Comparison of ENCODE assay signal across 20 mouse cellular contexts in genomic region chr6:32049256-32049950, GRCm38 (mm10). TPM values are rescaled to one million over a fixed set of nuclear protein-coding genes. Genes with fewer than 3 reads are reported as not detected.
A peak's percentile ranks its signal among the peaks of the same experiment; 100 is the strongest.
DNase-seq lines count a peak whose midpoint lies in the region; ATAC-seq and TF ChIP-seq lines count a peak whose summit lies in the region.
"Had no signal": no experiment of that assay in that cellular context is flagged by ENCODE, and none has a peak within 500 bp of the region (broad histone marks: within the 10 kb centered on the region; RNA-seq: fewer than 3 reads in every experiment).

No protein-coding gene starts in this region.

- no peak for ATAC-seq in heart, embryonic 12.5 days (ENCODE audit: insufficient number of reproducible peaks, low FRiP score)
- ATAC-seq in forebrain, embryonic 16.5 days = peak; percentile 63
- ATAC-seq: hindbrain, postnatal 0 days had no signal

- H3K4me3 ChIP-seq in heart, embryonic 12.5 days = no peak overlapping the region
- peak overlapping the region; percentile 25 for H3K4me3 ChIP-seq in testis, adult 2 months (ENCODE audit: control insufficient read depth, low read depth, low read length)
- no peak overlapping the region for H3K4me3 ChIP-seq in forebrain, embryonic 16.5 days (replicated peaks; ENCODE audit: low read length)
- H3K4me3 ChIP-seq: embryonic facial prominence, embryonic 13.5 days; heart, embryonic 15.5 days; hindbrain, embryonic 13.5 days had no signal

- TF ChIP-seq POLR2A in testis, adult 2 months (IDR thresholded peaks at IDR 0.05; ENCODE audit: control insufficient read depth, low read depth, low read length) = no peak

- no peak overlapping the region for H3K9ac ChIP-seq in heart, embryonic 12.5 days
- H3K9ac ChIP-seq in forebrain, embryonic 16.5 days (replicated peaks; ENCODE audit: low read depth, low read length) = no peak overlapping the region
- H3K9ac ChIP-seq: embryonic facial prominence, embryonic 13.5 days; heart, embryonic 15.5 days; hindbrain, embryonic 13.5 days had no signal

- no peak overlapping the region for H3K4me2 ChIP-seq in heart, embryonic 12.5 days
- no peak overlapping the region for H3K4me2 ChIP-seq in forebrain, embryonic 16.5 days (ENCODE audit: low read length)
- H3K4me2 ChIP-seq: embryonic facial prominence, embryonic 13.5 days; heart, embryonic 15.5 days; hindbrain, embryonic 13.5 days had no signal

- 0 out of 2 replicates have a peak, but pooled peaks cover 4% of the 10 kb centered on the region for H3K9me3 ChIP-seq in heart, embryonic 12.5 days (replicated peaks)
- H3K9me3 ChIP-seq in forebrain, embryonic 16.5 days (ENCODE audit: control insufficient read depth, low read length) = no peaks in the 10 kb centered on the region
- H3K9me3 ChIP-seq: embryonic facial prominence, embryonic 13.5 days; heart, embryonic 15.5 days; hindbrain, embryonic 13.5 days had no signal

- H3K27me3 ChIP-seq in heart, embryonic 12.5 days (replicated peaks) = no peaks in the 10 kb centered on the region; the same call in 1 of the 2 replicates
- no peaks in the 10 kb centered on the region for H3K27me3 ChIP-seq in testis, adult 2 months (ENCODE audit: control insufficient read depth, insufficient read depth, low read length)
- no peaks in the 10 kb centered on the region for H3K27me3 ChIP-seq in forebrain, embryonic 16.5 days (replicated peaks; ENCODE audit: control insufficient read depth, insufficient read depth, low read length)
- H3K27me3 ChIP-seq: heart, embryonic 15.5 days; hindbrain, embryonic 13.5 days had no signal

- no peak overlapping the region for H3K27ac ChIP-seq in heart, embryonic 12.5 days (ENCODE audit: poor library complexity, severe bottlenecking)
- no peak overlapping the region for H3K27ac ChIP-seq in testis, adult 2 months (ENCODE audit: control insufficient read depth, insufficient read depth, low read depth, low read length)
- H3K27ac ChIP-seq in forebrain, embryonic 16.5 days (ENCODE audit: low read length) = peak overlapping the region; percentile 46; the same call in 1 of the 2 replicates
- H3K27ac ChIP-seq: embryonic facial prominence, embryonic 13.5 days; heart, embryonic 15.5 days; hindbrain, embryonic 13.5 days; hindbrain, postnatal 0 days had no signal

- DNase-seq in heart, adult 11 months = peak; percentile 85
- DNase-seq in testis, postnatal 10 days (ENCODE audit: low spot score) = no peak
- no peak for DNase-seq in kidney, postnatal 36 days
- DNase-seq: adrenal gland, adult 8-10 months; adrenal gland, postnatal 36 days; cerebellum, adult 11 months; cerebellum, adult 8-10 months; cerebellum, postnatal 14 days; gastrocnemius, postnatal 14 days; heart, postnatal 14 days; kidney, adult 11 months had no signal

- H3K36me3 ChIP-seq in heart, embryonic 12.5 days = no peaks in the 10 kb centered on the region
- no peaks in the 10 kb centered on the region for H3K36me3 ChIP-seq in testis, adult 2 months (ENCODE audit: control insufficient read depth, insufficient read depth, low read length)
- no peaks in the 10 kb centered on the region for H3K36me3 ChIP-seq in forebrain, embryonic 16.5 days (ENCODE audit: control insufficient read depth, insufficient read depth)
- H3K36me3 ChIP-seq: embryonic facial prominence, embryonic 13.5 days; heart, embryonic 15.5 days; hindbrain, embryonic 13.5 days had no signal

- WGBS in heart, embryonic 12.5 days = 41% methylated on average over 4 of the region's 4 CpGs
- 52% methylated on average over 4 of the region's 4 CpGs for WGBS in forebrain, embryonic 16.5 days

- no peaks in the 10 kb centered on the region for H3K4me1 ChIP-seq in heart, embryonic 12.5 days (replicated peaks)
- H3K4me1 ChIP-seq in testis, adult 2 months (ENCODE audit: control insufficient read depth, insufficient read depth, low read length) = no peaks in the 10 kb centered on the region; the same call in 1 of the 2 replicates
- peaks cover 17% of the 10 kb centered on the region for H3K4me1 ChIP-seq in forebrain, embryonic 16.5 days (replicated peaks; ENCODE audit: control insufficient read depth, insufficient read depth, low read length)
- H3K4me1 ChIP-seq: embryonic facial prominence, embryonic 13.5 days; heart, embryonic 15.5 days had no signal

- TF ChIP-seq CTCF in testis, adult 2 months (IDR thresholded peaks at IDR 0.05; ENCODE audit: control insufficient read depth, insufficient read depth, insufficient replicate concordance, low read depth, low read length) = no peak

RNA-seq across cellular contexts. Expression of gene 1700012A03Rik, which starts 0.6 kb away (rescaled TPM):
- polyA plus RNA-seq in heart, embryonic 12.5 days (2016; fragmentation: Nextera tagmentation; extraction: Ambion mirVana) = not detected in 2 replicates
- polyA plus RNA-seq in testis, adult 2 months (2012; rRNA removed) = 193 and 198 TPM in 2 replicates
- not detected in 2 replicates for polyA plus RNA-seq in forebrain, embryonic 16.5 days (2015; fragmentation: Nextera tagmentation; extraction: Ambion mirVana)
- polyA plus RNA-seq: cortical plate, adult 2 months; embryonic facial prominence, embryonic 13.5 days; heart, embryonic 15.5 days; hindbrain, embryonic 13.5 days; hindbrain, postnatal 0 days; intestine, embryonic 14.5 days had no signal

Comparison
In these comparisons a context has a peak if more than half of its experiments do, and no peak if none do; other contexts are left out.
1. RNA of gene 1700012A03Rik, which starts 0.6 kb away (polyA plus RNA-seq): 193 to 198 TPM in testis, adult 2 months; not detected in heart, embryonic 12.5 days and not detected in forebrain, embryonic 16.5 days; every median in the first group is over 100 times any median in the second.